28 mouse cellular contexts compared by ENCODE assay signal in the genomic region with DNA sequence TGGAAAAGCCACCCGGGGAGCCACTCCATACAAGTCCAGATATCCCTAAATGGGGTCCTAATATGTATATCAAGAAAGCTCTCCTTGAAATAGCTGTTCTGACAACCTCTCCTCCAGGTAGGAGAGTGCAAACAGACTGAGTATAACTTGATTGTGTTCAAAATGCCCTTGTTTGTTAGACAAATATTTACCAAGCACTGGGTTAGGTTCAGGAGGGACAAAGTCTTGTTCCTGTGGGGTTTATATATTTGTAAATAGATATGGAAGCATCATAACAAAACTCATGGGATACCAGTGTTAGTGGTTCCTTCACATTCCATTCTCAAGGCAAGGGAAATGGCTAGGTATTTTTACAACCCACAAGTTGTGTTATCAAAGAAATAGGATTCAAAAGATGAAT.
"Had no signal": no experiment of that assay in that cellular context is flagged by ENCODE, and none has a peak within 500 bp of the region (broad histone marks: within the 10 kb centered on the region; RNA-seq: fewer than 3 reads in every experiment).

No protein-coding gene starts in this region.

- H3K27ac ChIP-seq: embryonic facial prominence, embryonic 10.5 days; embryonic facial prominence, embryonic 12.5 days; embryonic facial prominence, embryonic 13.5 days; embryonic facial prominence, embryonic 15.5 days; forebrain, embryonic 10.5 days; forebrain, embryonic 12.5 days; forebrain, embryonic 13.5 days; forebrain, embryonic 15.5 days; heart, adult 2 months had no signal

- ATAC-seq: forebrain, embryonic 13.5 days; forebrain, embryonic 14.5 days; forebrain, embryonic 15.5 days; forebrain, embryonic 16.5 days; forebrain, postnatal 0 days had no signal

- H3K4me2 ChIP-seq: embryonic facial prominence, embryonic 12.5 days; embryonic facial prominence, embryonic 13.5 days; embryonic facial prominence, embryonic 15.5 days; forebrain, embryonic 12.5 days; forebrain, embryonic 13.5 days; forebrain, embryonic 15.5 days had no signal

- H3K36me3 ChIP-seq: embryonic facial prominence, embryonic 12.5 days; embryonic facial prominence, embryonic 13.5 days; embryonic facial prominence, embryonic 15.5 days; forebrain, embryonic 12.5 days; forebrain, embryonic 15.5 days had no signal

- H3K27me3 ChIP-seq: embryonic facial prominence, embryonic 12.5 days; embryonic facial prominence, embryonic 13.5 days; embryonic facial prominence, embryonic 15.5 days; forebrain, embryonic 12.5 days; forebrain, embryonic 13.5 days; forebrain, embryonic 15.5 days had no signal

- H3K9ac ChIP-seq: embryonic facial prominence, embryonic 12.5 days; embryonic facial prominence, embryonic 13.5 days; embryonic facial prominence, embryonic 15.5 days; forebrain, embryonic 12.5 days; forebrain, embryonic 13.5 days; forebrain, embryonic 15.5 days; forebrain, postnatal 0 days had no signal

- DNase-seq: cerebellum, adult 2 months; cerebellum, adult 8-10 months; cerebellum, adult 9-10 months; cerebellum, adult 9-11 months; cerebellum, postnatal 10 days; cerebellum, postnatal 14 days; cerebellum, postnatal 25 days; cerebellum, postnatal 36 days; embryo, embryonic 11 days; forebrain, postnatal 0 days; gastrocnemius, adult 2 months; gastrocnemius, postnatal 10 days; gastrocnemius, postnatal 14 days; gastrocnemius, postnatal 25 days; gastrocnemius, postnatal 36 days; heart, adult 18-20 months; heart, adult 2 months had no signal

- H3K9me3 ChIP-seq: embryonic facial prominence, embryonic 10.5 days; embryonic facial prominence, embryonic 12.5 days; embryonic facial prominence, embryonic 15.5 days; forebrain, embryonic 12.5 days; forebrain, embryonic 13.5 days; forebrain, embryonic 15.5 days had no signal

- H3K4me3 ChIP-seq: embryonic facial prominence, embryonic 10.5 days; embryonic facial prominence, embryonic 12.5 days; embryonic facial prominence, embryonic 13.5 days; embryonic facial prominence, embryonic 15.5 days; erythroblast, embryonic 14.5 days; forebrain, embryonic 10.5 days; forebrain, embryonic 12.5 days; forebrain, embryonic 13.5 days; forebrain, embryonic 15.5 days; gastrocnemius, adult 2 months; heart, adult 2 months had no signal
